Mouse (Mus musculus): ENCODE measurements around the gene Serpine1.

DNA sequence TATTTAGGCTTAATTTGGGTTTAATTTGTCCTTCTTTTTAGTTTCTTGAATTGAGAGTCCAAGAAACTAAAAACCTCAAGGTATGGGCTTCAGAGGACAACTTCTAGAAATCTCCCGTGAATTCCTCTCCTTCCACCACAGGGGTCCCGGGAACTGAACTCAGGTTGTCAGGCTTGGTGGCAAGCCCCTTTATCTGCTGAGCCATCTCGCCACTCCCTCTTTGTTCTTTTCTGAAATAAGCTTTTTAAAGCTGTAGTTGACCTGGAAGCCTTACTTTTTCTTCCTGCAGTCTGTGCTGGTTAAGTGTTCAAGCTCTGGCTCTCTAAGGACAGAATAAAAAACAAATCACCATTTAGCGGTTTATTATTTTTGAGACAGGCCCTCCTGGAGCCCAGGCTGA lies 46.8 kb upstream of the Serpine1 start:
- TF ChIP-seq CTCF (IDR thresholded peaks at IDR 0.05; ENCODE audit: low read depth, low read length), result no peak
- TF ChIP-seq POLR2AphosphoS5 (IDR thresholded peaks at IDR 0.05; ENCODE audit: insufficient replicate concordance, low read depth, low read length), result no peak
